Mouse (Mus musculus) lung, adult 2 months (tissue): Measurements from ENCODE around the gene Neu1. TPM values are rescaled to one million over a fixed set of nuclear protein-coding genes. Genes with fewer than 3 reads are reported as not detected.

ENCODE experiments used
- DNase-seq: peaks from one replicate; pipeline ENCODE4 v3.0.0; 2022
- H3K4me1 ChIP-seq: fragments of 200-500 bp; 2 replicates; pipeline ENCODE4 v1.6.1; 2011; ENCODE audit warnings: low read length; ENCODE audit not compliant: control insufficient read depth, insufficient read depth
- H3K4me3 ChIP-seq: fragments of 200-500 bp; replicated peaks from 2 replicates; pipeline ENCODE3; 2011; ENCODE audit warnings: low read depth, mild to moderate bottlenecking, control low read depth, low read length; ENCODE audit errors: extremely low read depth
- CTCF ChIP-seq: fragments of 200-500 bp; IDR thresholded peaks from 2 replicates; pipeline ENCODE4 v1.5.1; 2011; ENCODE audit warnings: mild to moderate bottlenecking, low read length, control low read depth; ENCODE audit not compliant: insufficient read depth
- POLR2A ChIP-seq: fragments of 200-500 bp; IDR thresholded peaks from 2 replicates; pipeline ENCODE4 v1.6.1; 2011; ENCODE audit warnings: low read depth, mild to moderate bottlenecking, control low read depth, low read length, borderline replicate concordance; ENCODE audit errors: extremely low read depth
- WGBS: fragments of 180-500 bp; shearing (Covaris S2); methylation state at CpG from one replicate; pipeline ENCODE4 v1.1.7; 2018; 5-methylcytosine and 5-hydroxymethylcytosine counted together
- polyA plus RNA-seq: library from polyadenylated mRNA; depleted of rRNA; stranded (reverse); fragments of >200 nt; gene quantifications from 2 replicates; pipeline ENCODE4 v1.2.3, GENCODE M21; 2012; rRNA removed

Gene Neu1
- 40.4 and 46.6 TPM in 2 replicates for polyA plus RNA-seq

- peak within 1 kb of the TSS; percentile 67 for H3K4me3 ChIP-seq
- under 1% methylated on average over 38 of the region's 38 CpGs for WGBS
- peaks cover 4% of the 10 kb centered on the region; the same call in 1 of the 2 replicates for H3K4me1 ChIP-seq
- DNase-seq: peak; percentile 98
- TF ChIP-seq CTCF: peak; percentile 58
- TF ChIP-seq POLR2A: peak; percentile 89; the same call in 1 of the 2 replicates
Observed at GRCm38 (mm10) chr17:34931061-34931734, at the start of gene Neu1. Neu1 (plus strand) TSS chr17:34931253.

GRCm38 (mm10) chr17:34881683-34882310, 49.3 kb upstream of the Neu1 start, which contains the start of gene Gm20547:
Gm20547 (minus strand) TSS chr17:34882042.
- no peak within 1 kb of the TSS for H3K4me3 ChIP-seq
- no peak for DNase-seq
- no peak for TF ChIP-seq POLR2A
- no peak for TF ChIP-seq CTCF
- no peaks in the 10 kb centered on the region for H3K4me1 ChIP-seq
- WGBS: 12% methylated on average over 15 of the region's 15 CpGs

- Histone ChIP-seq H3K4me3 (no peak overlapping the region), H3K4me1 (no peaks in the 10 kb centered on the region)
- no peak for DNase-seq
- WGBS: 58% methylated on average over 3 of the region's 3 CpGs
- no peak for TF ChIP-seq CTCF
- TF ChIP-seq POLR2A: no peak
Observed at GRCm38 (mm10) chr17:34883332-34883731, 47.7 kb upstream of the Neu1 start.

- no peak for DNase-seq
- 89% methylated on average over 6 of the region's 6 CpGs for WGBS
- Histone ChIP-seq H3K4me1 (no peaks in the 10 kb centered on the region), H3K4me3 (no peak overlapping the region)
- TF ChIP-seq POLR2A (no peak), CTCF (no peak)
Observed at GRCm38 (mm10) chr17:34884704-34885103, 46.3 kb upstream of the Neu1 start.

- no peak for DNase-seq
- Histone ChIP-seq H3K4me3 (no peak overlapping the region), H3K4me1 (no peaks in the 10 kb centered on the region)
- TF ChIP-seq POLR2A: no peak
- TF ChIP-seq CTCF: no peak
- WGBS: 66% methylated on average over 3 of the region's 3 CpGs
Observed at GRCm38 (mm10) chr17:34885615-34886014, 45.4 kb upstream of the Neu1 start.

- TF ChIP-seq CTCF (no peak), POLR2A (no peak)
- WGBS: 80% methylated on average over 5 of the region's 5 CpGs
- no peaks in the 10 kb centered on the region for H3K4me1 ChIP-seq
- no peak overlapping the region for H3K4me3 ChIP-seq
- DNase-seq: no peak
Observed at GRCm38 (mm10) chr17:34887942-34888341, 43.1 kb upstream of the Neu1 start.

GRCm38 (mm10) chr17:34890074-34890743, 40.8 kb upstream of the Neu1 start:
- H3K4me1 ChIP-seq: peaks cover 1% of the 10 kb centered on the region; the same call in 1 of the 2 replicates
- WGBS: 87% methylated on average over 12 of the region's 12 CpGs
- H3K4me3 ChIP-seq: no peak overlapping the region
- DNase-seq: no peak
- TF ChIP-seq POLR2A: no peak
- no peak for TF ChIP-seq CTCF

- no peak for TF ChIP-seq CTCF
- no peak for TF ChIP-seq POLR2A
- 91% methylated on average over 2 of the region's 2 CpGs for WGBS
- DNase-seq: no peak
- Histone ChIP-seq H3K4me1 (peaks cover 3% of the 10 kb centered on the region; the same call in 1 of the 2 replicates), H3K4me3 (no peak overlapping the region)
Observed at GRCm38 (mm10) chr17:34891377-34891776, 39.7 kb upstream of the Neu1 start.

GRCm38 (mm10) chr17:34893072-34893824, 37.8 kb upstream of the Neu1 start:
- Histone ChIP-seq H3K4me3 (no peak overlapping the region), H3K4me1 (peaks cover 5% of the 10 kb centered on the region; the same call in 1 of the 2 replicates)
- TF ChIP-seq POLR2A: no peak
- WGBS: 77% methylated on average over 12 of the region's 12 CpGs
- no peak for DNase-seq
